ENCODE assay signal across 12 mouse cellular contexts in genomic region chr11:97677842-97678241, GRCm38 (mm10). TPM values are rescaled to one million over a fixed set of nuclear protein-coding genes. Genes with fewer than 3 reads are reported as not detected.
DNase-seq lines count a peak whose midpoint lies in the region; ATAC-seq and TF ChIP-seq lines count a peak whose summit lies in the region.
"Had no signal": no experiment of that assay in that cellular context is flagged by ENCODE, and none has a peak within 500 bp of the region (broad histone marks: within the 10 kb centered on the region; RNA-seq: fewer than 3 reads in every experiment).

No protein-coding gene starts in this region.

- no peaks in the 10 kb centered on the region for H3K27me3 ChIP-seq in heart, embryonic 10.5 days (ENCODE audit: insufficient read depth, poor library complexity, severe bottlenecking)
- peaks cover 4% of the 10 kb centered on the region; the same call in 1 of the 2 replicates for H3K27me3 ChIP-seq in midbrain, embryonic 10.5 days (ENCODE audit: low read depth, poor library complexity, severe bottlenecking)
- H3K27me3 ChIP-seq in midbrain, embryonic 15.5 days (replicated peaks): no peaks in the 10 kb centered on the region
- no peaks in the 10 kb centered on the region for H3K27me3 ChIP-seq in forebrain, postnatal 0 days (ENCODE audit: insufficient read depth, low read length)
- no peaks in the 10 kb centered on the region for H3K27me3 ChIP-seq in stomach, postnatal 0 days (ENCODE audit: control insufficient read depth, insufficient read depth, low read length)
- H3K27me3 ChIP-seq: kidney, embryonic 15.5 days; liver, embryonic 15.5 days had no signal

- peaks cover 94% of the 10 kb centered on the region for H3K36me3 ChIP-seq in heart, embryonic 10.5 days
- peaks cover 98% of the 10 kb centered on the region for H3K36me3 ChIP-seq in midbrain, embryonic 10.5 days
- H3K36me3 ChIP-seq in midbrain, embryonic 15.5 days (replicated peaks): peaks cover 43% of the 10 kb centered on the region
- H3K36me3 ChIP-seq in forebrain, postnatal 0 days (ENCODE audit: insufficient read depth): peaks cover 74% of the 10 kb centered on the region
- peaks cover 36% of the 10 kb centered on the region for H3K36me3 ChIP-seq in stomach, postnatal 0 days (ENCODE audit: control insufficient read depth, insufficient read depth, low read length)

- TF ChIP-seq EP300 in stomach, postnatal 0 days (optimal IDR thresholded peaks at IDR 0.05): no peak

- H3K9me3 ChIP-seq in heart, embryonic 10.5 days: no peaks in the 10 kb centered on the region
- H3K9me3 ChIP-seq in midbrain, embryonic 10.5 days (replicated peaks): no peaks in the 10 kb centered on the region
- H3K9me3 ChIP-seq in midbrain, embryonic 15.5 days: no peaks in the 10 kb centered on the region
- no peaks in the 10 kb centered on the region for H3K9me3 ChIP-seq in forebrain, postnatal 0 days (ENCODE audit: low read length)
- no peaks in the 10 kb centered on the region for H3K9me3 ChIP-seq in stomach, postnatal 0 days (ENCODE audit: control insufficient read depth, low read length)
- H3K9me3 ChIP-seq: kidney, embryonic 15.5 days; liver, embryonic 15.5 days had no signal

- 63% methylated on average over 8 of the region's 8 CpGs for WGBS in heart, embryonic 10.5 days
- 25% methylated on average over 8 of the region's 8 CpGs for WGBS in midbrain, embryonic 10.5 days
- WGBS in midbrain, embryonic 15.5 days: 29% methylated on average over 8 of the region's 8 CpGs
- 46% methylated on average over 8 of the region's 8 CpGs for WGBS in forebrain, postnatal 0 days
- 74% methylated on average over 8 of the region's 8 CpGs for WGBS in stomach, postnatal 0 days

- DNase-seq in heart, embryonic 10.5 days (ENCODE audit: low spot score): no peak
- no peak for DNase-seq in heart, adult 8-10 months (ENCODE audit: low spot score)
- no peak for DNase-seq in midbrain, embryonic 10.5 days (ENCODE audit: low spot score)
- no peak for DNase-seq in forebrain, postnatal 0 days
- DNase-seq in stomach, postnatal 0 days (ENCODE audit: low spot score): no peak
- DNase-seq in Muller cell, postnatal 12 days (ENCODE audit: inconsistent ontology term): no peak
- DNase-seq: heart, postnatal 36 days; thymus, adult 18-20 months had no signal

- peak; percentile 39 for TF ChIP-seq CTCF in forebrain, postnatal 0 days (IDR thresholded peaks at IDR 0.05; ENCODE audit: low read depth)
- TF ChIP-seq CTCF in stomach, postnatal 0 days (IDR thresholded peaks at IDR 0.05; ENCODE audit: low read depth): peak; percentile 48

- peaks cover 39% of the 10 kb centered on the region for H3K4me1 ChIP-seq in heart, embryonic 10.5 days
- H3K4me1 ChIP-seq in midbrain, embryonic 10.5 days: peaks cover 44% of the 10 kb centered on the region
- H3K4me1 ChIP-seq in midbrain, embryonic 15.5 days: peaks cover 23% of the 10 kb centered on the region
- no peaks in the 10 kb centered on the region for H3K4me1 ChIP-seq in forebrain, postnatal 0 days (ENCODE audit: insufficient read depth)
- H3K4me1 ChIP-seq in stomach, postnatal 0 days (replicated peaks; ENCODE audit: control insufficient read depth, insufficient read depth): no peaks in the 10 kb centered on the region
- H3K4me1 ChIP-seq: liver, embryonic 15.5 days had no signal

- ATAC-seq in midbrain, embryonic 15.5 days (replicated peaks): no peak
- 0 out of 2 replicates have a peak, but pooled peaks have one; percentile 10 for ATAC-seq in forebrain, postnatal 0 days
- no peak for ATAC-seq in stomach, postnatal 0 days (ENCODE audit: low FRiP score, low TSS enrichment)
- ATAC-seq in megakaryocyte-erythroid progenitor cell, adult 5-6 weeks (replicated peaks; ENCODE audit: low FRiP score, low TSS enrichment, poor library complexity, severe bottlenecking): no peak

- H3K4me2 ChIP-seq in midbrain, embryonic 15.5 days: no peak overlapping the region
- H3K4me2 ChIP-seq in forebrain, postnatal 0 days (ENCODE audit: low read depth): no peak overlapping the region
- no peak overlapping the region for H3K4me2 ChIP-seq in stomach, postnatal 0 days (replicated peaks; ENCODE audit: low read depth)
- H3K4me2 ChIP-seq: kidney, embryonic 15.5 days; liver, embryonic 15.5 days had no signal

- H3K4me3 ChIP-seq in heart, embryonic 10.5 days: no peak overlapping the region
- H3K4me3 ChIP-seq in midbrain, embryonic 10.5 days: peak overlapping the region; percentile 27
- H3K4me3 ChIP-seq in midbrain, embryonic 15.5 days: no peak overlapping the region
- no peak overlapping the region for H3K4me3 ChIP-seq in forebrain, postnatal 0 days (ENCODE audit: low read depth, low read length)
- no peak overlapping the region for H3K4me3 ChIP-seq in stomach, postnatal 0 days (ENCODE audit: low read depth, low read length)
- H3K4me3 ChIP-seq: kidney, embryonic 15.5 days; liver, embryonic 15.5 days had no signal

- H3K9ac ChIP-seq in midbrain, embryonic 15.5 days: no peak overlapping the region
- no peak overlapping the region for H3K9ac ChIP-seq in forebrain, postnatal 0 days
- H3K9ac ChIP-seq in stomach, postnatal 0 days (ENCODE audit: low read length): no peak overlapping the region
- H3K9ac ChIP-seq: kidney, embryonic 15.5 days; liver, embryonic 15.5 days had no signal

- H3K27ac ChIP-seq in heart, embryonic 10.5 days: 0 out of 2 replicates have a peak overlapping the region, but pooled peaks have one; percentile 22
- H3K27ac ChIP-seq in midbrain, embryonic 10.5 days (replicated peaks): peak overlapping the region; percentile 75
- H3K27ac ChIP-seq in midbrain, embryonic 15.5 days: no peak overlapping the region
- no peak overlapping the region for H3K27ac ChIP-seq in forebrain, postnatal 0 days (ENCODE audit: low read depth, low read length)
- no peak overlapping the region for H3K27ac ChIP-seq in stomach, postnatal 0 days (replicated peaks)
- H3K27ac ChIP-seq: liver, embryonic 15.5 days had no signal

RNA-seq across cellular contexts. Expression of gene Cisd3, which starts 7.8 kb away (rescaled TPM):
- polyA plus RNA-seq in heart, embryonic 10.5 days (2016; fragmentation: Nextera tagmentation; extraction: Ambion mirVana): 49.8 and 52.8 TPM in 2 replicates
- 100 to 1,000 TPM; 133 to 158 (median 141) TPM for total RNA-seq in heart, adult 8-10 months (2022)
- 20.5 and 21.7 TPM in 2 replicates for polyA plus RNA-seq in midbrain, embryonic 10.5 days (2016; fragmentation: Nextera tagmentation; extraction: Ambion mirVana)
- 21.6 and 26.4 TPM in 2 replicates for polyA plus RNA-seq in midbrain, embryonic 15.5 days (2015; fragmentation: Nextera tagmentation; extraction: Ambion mirVana)
- total RNA-seq in forebrain, postnatal 0 days (2014; rRNA removed): 14.4 and 15.5 TPM in 2 replicates
- polyA plus RNA-seq in forebrain, postnatal 0 days (2015; fragmentation: Nextera tagmentation; extraction: Ambion mirVana): 27.2 and 27.8 TPM in 2 replicates
- polyA plus RNA-seq in stomach, postnatal 0 days (2015; fragmentation: Nextera tagmentation; extraction: Ambion mirVana): 44.2 TPM in 2 replicates
- 10.1 TPM in 1 of 2 replicates, not detected in the other for total RNA-seq in megakaryocyte-erythroid progenitor cell, adult 5-6 weeks (2014; fragmentation: Nextera tagmentation)
- 15.9 TPM in 1 of 2 replicates, not detected in the other for total RNA-seq in megakaryocyte-erythroid progenitor cell, adult 5-6 weeks (2017)

RNA-seq across cellular contexts. Expression of gene Mllt6, which starts 14.6 kb away (rescaled TPM):
- 1.7 and 2.2 TPM in 2 replicates for polyA plus RNA-seq in heart, embryonic 10.5 days (2016; fragmentation: Nextera tagmentation; extraction: Ambion mirVana)
- 10 to 100 TPM; 68.8 to 84.0 (median 69.8) TPM for total RNA-seq in heart, adult 8-10 months (2022)
- polyA plus RNA-seq in midbrain, embryonic 10.5 days (2016; fragmentation: Nextera tagmentation; extraction: Ambion mirVana): 2.1 and 2.6 TPM in 2 replicates
- polyA plus RNA-seq in midbrain, embryonic 15.5 days (2015; fragmentation: Nextera tagmentation; extraction: Ambion mirVana): 3.9 and 4.4 TPM in 2 replicates
- 42.2 and 48.1 TPM in 2 replicates for total RNA-seq in forebrain, postnatal 0 days (2014; rRNA removed)
- polyA plus RNA-seq in forebrain, postnatal 0 days (2015; fragmentation: Nextera tagmentation; extraction: Ambion mirVana): 1.7 TPM in 2 replicates
- 1.1 TPM in 2 replicates for polyA plus RNA-seq in stomach, postnatal 0 days (2015; fragmentation: Nextera tagmentation; extraction: Ambion mirVana)
- total RNA-seq in megakaryocyte-erythroid progenitor cell, adult 5-6 weeks (2014; fragmentation: Nextera tagmentation): 5.4 and 6.1 TPM in 2 replicates
- 4.8 and 5.4 TPM in 2 replicates for total RNA-seq in megakaryocyte-erythroid progenitor cell, adult 5-6 weeks (2017)

RNA-seq across cellular contexts. Expression of gene Pcgf2, which starts 22.5 kb away (rescaled TPM):
- polyA plus RNA-seq in heart, embryonic 10.5 days (2016; fragmentation: Nextera tagmentation; extraction: Ambion mirVana): 9.7 and 13.5 TPM in 2 replicates
- total RNA-seq in heart, adult 8-10 months (2022): 1 to 10 TPM; 4.6 to 6.3 (median 5.3) TPM
- 16.0 and 18.6 TPM in 2 replicates for polyA plus RNA-seq in midbrain, embryonic 10.5 days (2016; fragmentation: Nextera tagmentation; extraction: Ambion mirVana)
- polyA plus RNA-seq in midbrain, embryonic 15.5 days (2015; fragmentation: Nextera tagmentation; extraction: Ambion mirVana): 23.1 TPM in 2 replicates
- 13.0 and 21.9 TPM in 2 replicates for total RNA-seq in forebrain, postnatal 0 days (2014; rRNA removed)
- 10.0 and 12.6 TPM in 2 replicates for polyA plus RNA-seq in forebrain, postnatal 0 days (2015; fragmentation: Nextera tagmentation; extraction: Ambion mirVana)
- polyA plus RNA-seq in stomach, postnatal 0 days (2015; fragmentation: Nextera tagmentation; extraction: Ambion mirVana): 5.9 and 6.6 TPM in 2 replicates
- 6.8 and 19.0 TPM in 2 replicates for total RNA-seq in megakaryocyte-erythroid progenitor cell, adult 5-6 weeks (2014; fragmentation: Nextera tagmentation)
- total RNA-seq in megakaryocyte-erythroid progenitor cell, adult 5-6 weeks (2017): 0.23 and 0.28 TPM in 2 replicates

RNA-seq across cellular contexts. Expression of gene Psmb3, which starts 25.4 kb away (rescaled TPM):
- 517 and 557 TPM in 2 replicates for polyA plus RNA-seq in heart, embryonic 10.5 days (2016; fragmentation: Nextera tagmentation; extraction: Ambion mirVana)
- total RNA-seq in heart, adult 8-10 months (2022): 100 to 1,000 TPM; 145 to 154 (median 150) TPM
- polyA plus RNA-seq in midbrain, embryonic 10.5 days (2016; fragmentation: Nextera tagmentation; extraction: Ambion mirVana): 606 and 631 TPM in 2 replicates
- polyA plus RNA-seq in midbrain, embryonic 15.5 days (2015; fragmentation: Nextera tagmentation; extraction: Ambion mirVana): 421 and 431 TPM in 2 replicates
- total RNA-seq in forebrain, postnatal 0 days (2014; rRNA removed): 322 and 350 TPM in 2 replicates
- polyA plus RNA-seq in forebrain, postnatal 0 days (2015; fragmentation: Nextera tagmentation; extraction: Ambion mirVana): 499 and 621 TPM in 2 replicates
- 405 and 438 TPM in 2 replicates for polyA plus RNA-seq in stomach, postnatal 0 days (2015; fragmentation: Nextera tagmentation; extraction: Ambion mirVana)
- total RNA-seq in megakaryocyte-erythroid progenitor cell, adult 5-6 weeks (2014; fragmentation: Nextera tagmentation): 226 and 360 TPM in 2 replicates
- 171 and 175 TPM in 2 replicates for total RNA-seq in megakaryocyte-erythroid progenitor cell, adult 5-6 weeks (2017)

RNA-seq across cellular contexts. Expression of gene Epop, which starts 48.3 kb away (rescaled TPM):
- polyA plus RNA-seq in heart, embryonic 10.5 days (2016; fragmentation: Nextera tagmentation; extraction: Ambion mirVana): 1.9 and 8.5 TPM in 2 replicates
- 1 to 10 TPM in 3 of 4 experiments, under 1 TPM in 1; 0.92 to 1.7 (median 1.2) TPM for total RNA-seq in heart, adult 8-10 months (2022)
- 10.4 and 13.3 TPM in 2 replicates for polyA plus RNA-seq in midbrain, embryonic 10.5 days (2016; fragmentation: Nextera tagmentation; extraction: Ambion mirVana)
- polyA plus RNA-seq in midbrain, embryonic 15.5 days (2015; fragmentation: Nextera tagmentation; extraction: Ambion mirVana): 1.9 and 2.5 TPM in 2 replicates
- total RNA-seq in forebrain, postnatal 0 days (2014; rRNA removed): 5.0 and 6.8 TPM in 2 replicates
- polyA plus RNA-seq in forebrain, postnatal 0 days (2015; fragmentation: Nextera tagmentation; extraction: Ambion mirVana): 3.6 and 4.1 TPM in 2 replicates
- 9.7 and 10.8 TPM in 2 replicates for polyA plus RNA-seq in stomach, postnatal 0 days (2015; fragmentation: Nextera tagmentation; extraction: Ambion mirVana)
- total RNA-seq in megakaryocyte-erythroid progenitor cell, adult 5-6 weeks (2014; fragmentation: Nextera tagmentation): 2.6 and 2.9 TPM in 2 replicates
- 0.61 and 2.6 TPM in 2 replicates for total RNA-seq in megakaryocyte-erythroid progenitor cell, adult 5-6 weeks (2017)

Comparison
In these comparisons a context has a peak if more than half of its experiments do, and no peak if none do; other contexts are left out.
1. H3K27ac ChIP-seq: peak in heart, embryonic 10.5 days (single experiment) and midbrain, embryonic 10.5 days (single experiment); none in midbrain, embryonic 15.5 days (single experiment), forebrain, postnatal 0 days (single experiment) and stomach, postnatal 0 days (single experiment).